Mouse (Mus musculus) kidney, adult 2 months (tissue): ENCODE measurements around the gene Sh3glb1. TPM values are rescaled to one million over a fixed set of nuclear protein-coding genes. Genes with fewer than 3 reads are reported as not detected.
A peak's percentile ranks its signal among the peaks of the same experiment; 100 is the strongest.
"Not testable (repeated sequence)": the region's sequence is repeated elsewhere in the genome, so short reads cannot be mapped to it uniquely, and the experiment has no call there.

Experiments
- DNase-seq: peaks from one replicate; pipeline ENCODE4 v3.0.0; 2021
- H3K27ac ChIP-seq: fragments of 200-500 bp; 2 replicates; pipeline ENCODE4 v1.5.1; 2012; ENCODE audit warnings: low read depth, low read length, control low read depth, inconsistent platforms; ENCODE audit not compliant: insufficient read depth
- H3K27me3 ChIP-seq: fragments of 200-500 bp; replicated peaks from 2 replicates; pipeline ENCODE4 v1.6.1; 2012; ENCODE audit warnings: mild to moderate bottlenecking, moderate library complexity, low read length, inconsistent platforms; ENCODE audit not compliant: control insufficient read depth, insufficient read depth
- H3K36me3 ChIP-seq: fragments of 200-500 bp; 2 replicates; pipeline ENCODE4 v1.6.1; 2012; ENCODE audit warnings: mild to moderate bottlenecking, moderate library complexity, low read length, inconsistent platforms; ENCODE audit not compliant: control insufficient read depth, insufficient read depth
- H3K4me1 ChIP-seq: fragments of 200-500 bp; 2 replicates; pipeline ENCODE4 v1.6.1; 2011; ENCODE audit warnings: low read length; ENCODE audit not compliant: control insufficient read depth, insufficient read depth
- H3K4me3 ChIP-seq: fragments of 200-500 bp; 2 replicates; pipeline ENCODE4 v1.5.1; 2011; ENCODE audit warnings: mild to moderate bottlenecking, low read depth, low read length, control low read depth; ENCODE audit not compliant: insufficient read depth
- CTCF ChIP-seq: fragments of 200-500 bp; conservative IDR thresholded peaks from 2 replicates; pipeline ENCODE4 v1.5.1; 2011; ENCODE audit warnings: low read depth, mild to moderate bottlenecking, control low read depth, low read length, moderate library complexity, mixed read lengths; ENCODE audit not compliant: insufficient read depth, insufficient read length
- POLR2A ChIP-seq: fragments of 200-500 bp; IDR thresholded peaks from one replicate; pipeline ENCODE4 v1.6.1; 2011; ENCODE audit warnings: low read depth, low read length, control low read depth
- WGBS: fragments of 180-500 bp; shearing (Covaris S2); methylation state at CpG from one replicate; pipeline ENCODE4 v1.1.7; 2018; 5-methylcytosine and 5-hydroxymethylcytosine counted together
- polyA plus RNA-seq: library from polyadenylated mRNA; depleted of rRNA; stranded (reverse); fragments of >200 nt; gene quantifications from 2 replicates; pipeline ENCODE4 v1.2.3, GENCODE M21; 2012

The Sh3glb1 gene
- polyA plus RNA-seq, 1 experiment = 23.8 TPM

- WGBS = 91% methylated on average over 24 of the region's 24 CpGs
- not testable (repeated sequence) for H3K4me1 ChIP-seq
Measured at GRCm38 (mm10) chr3:144738396-144738795, 18.3 kb upstream of the Sh3glb1 start.

GRCm38 (mm10) chr3:144736831-144737230 is 16.7 kb upstream of the Sh3glb1 start:
- WGBS = 33% methylated on average over 9 of the region's 9 CpGs
- Histone ChIP-seq H3K36me3 (no peaks in the 10 kb centered on the region), H3K4me1 (no peaks in the 10 kb centered on the region), H3K4me3 (no peak overlapping the region), H3K27ac (no peak overlapping the region), H3K27me3 (no peaks in the 10 kb centered on the region)
- TF ChIP-seq CTCF (peak; percentile 32), POLR2A (no peak)
- DNase-seq = no peak

More at GRCm38 (mm10) chr3:144738396-144738795, 18.3 kb upstream of the Sh3glb1 start:
- not testable (repeated sequence) for H3K27me3 ChIP-seq, H3K36me3 ChIP-seq, DNase-seq, H3K27ac ChIP-seq, H3K4me3 ChIP-seq

- TF ChIP-seq CTCF = peak; percentile 71
- no peak for TF ChIP-seq POLR2A
- 37% methylated on average over 4 of the region's 4 CpGs for WGBS
- Histone ChIP-seq H3K4me1 (peaks cover 7% of the 10 kb centered on the region; the same call in 1 of the 2 replicates), H3K36me3 (no peaks in the 10 kb centered on the region), H3K27ac (no peak overlapping the region), H3K4me3 (no peak overlapping the region), H3K27me3 (no peaks in the 10 kb centered on the region)
- DNase-seq = peak; percentile 66
Measured at GRCm38 (mm10) chr3:144723455-144723854, 3.3 kb upstream of the Sh3glb1 start.

- 89% methylated on average over 3 of the region's 3 CpGs for WGBS
- H3K4me3 ChIP-seq, H3K27me3 ChIP-seq, H3K36me3 ChIP-seq, H3K27ac ChIP-seq, DNase-seq: not testable (repeated sequence)
- peaks cover 12% of the 10 kb centered on the region; the same call in 1 of the 2 replicates for H3K4me1 ChIP-seq
Measured at GRCm38 (mm10) chr3:144722566-144722965, 2.4 kb upstream of the Sh3glb1 start.

GRCm38 (mm10) chr3:144721860-144722256 is 1.7 kb upstream of the Sh3glb1 start:
- Histone ChIP-seq H3K27ac (0 out of 2 replicates have a peak overlapping the region, but pooled peaks have one; percentile 36), H3K4me1 (peaks cover 15% of the 10 kb centered on the region; the same call in 1 of the 2 replicates), H3K36me3 (no peaks in the 10 kb centered on the region), H3K4me3 (no peak overlapping the region), H3K27me3 (no peaks in the 10 kb centered on the region)
- no peak for TF ChIP-seq POLR2A
- no peak for DNase-seq
- whole genome bisulfite sequencing = 78% methylated on average over 9 of the region's 9 CpGs

- Histone ChIP-seq H3K4me1 (peaks cover 15% of the 10 kb centered on the region), H3K4me3 (no peak overlapping the region), H3K27me3 (no peaks in the 10 kb centered on the region), H3K36me3 (no peaks in the 10 kb centered on the region), H3K27ac (peak overlapping the region; percentile 43; the same call in 1 of the 2 replicates)
- no peak for TF ChIP-seq POLR2A
- no peak for TF ChIP-seq CTCF
- no peak for DNase-seq
- WGBS = 76% methylated on average over 10 of the region's 10 CpGs
Measured at GRCm38 (mm10) chr3:144721077-144721859, 1.1 kb upstream of the Sh3glb1 start.

GRCm38 (mm10) chr3:144719088-144719900 is 841 bp downstream of the Sh3glb1 start:
- TF ChIP-seq POLR2A = no peak
- TF ChIP-seq CTCF = no peak
- no peaks in the 10 kb centered on the region for H3K27me3 ChIP-seq
- under 1% methylated on average over 54 of the region's 56 CpGs for WGBS
- H3K4me3 ChIP-seq = peak overlapping the region; percentile 98
- H3K27ac ChIP-seq = peak overlapping the region; percentile 98
- H3K4me1 ChIP-seq = peaks cover 28% of the 10 kb centered on the region
- peak; percentile 70 for DNase-seq
- no peaks in the 10 kb centered on the region for H3K36me3 ChIP-seq
